Mouse (Mus musculus) kidney, postnatal 0 days (tissue): ENCODE results near the gene Itgb6. TPM values are rescaled to one million over a fixed set of nuclear protein-coding genes. Genes with fewer than 3 reads are reported as not detected.

Experiments used
- ATAC-seq: fragments of 200-750 bp; cut with Nextera tagmentation; replicated peaks from 2 replicates; pipeline ENCODE4 v1.8.0; 2017; ENCODE audit warnings: low read depth, moderate number of reproducible peaks, moderate TSS enrichment, moderate library complexity; ENCODE audit not compliant: low FRiP score
- DNase-seq: peaks from one replicate; pipeline ENCODE4 v3.0.0-alpha.2; 2016; ENCODE audit warnings: low spot score
- H3K27ac ChIP-seq: fragments of 300-500 bp; sonication (generic); 2 replicates; pipeline ENCODE4 v1.5.1; 2014; ENCODE audit warnings: mild to moderate bottlenecking
- H3K27me3 ChIP-seq: fragments of 300-500 bp; sonication (generic); 2 replicates; pipeline ENCODE4 v1.6.1; 2014; ENCODE audit warnings: low read length, mixed read lengths; ENCODE audit not compliant: insufficient read depth
- H3K36me3 ChIP-seq: fragments of 300-500 bp; sonication (generic); 2 replicates; pipeline ENCODE4 v1.6.1; 2014; ENCODE audit warnings: low read length, mixed read lengths; ENCODE audit not compliant: insufficient read depth
- H3K4me1 ChIP-seq: fragments of 300-500 bp; sonication (generic); replicated peaks from 2 replicates; pipeline ENCODE4 v1.6.1; 2014; ENCODE audit warnings: antibody characterized with exemption, low read length, mixed read lengths; ENCODE audit not compliant: insufficient read depth
- H3K4me2 ChIP-seq: fragments of 300-500 bp; sonication (generic); 2 replicates; pipeline ENCODE4 v1.6.1; 2014; ENCODE audit warnings: mild to moderate bottlenecking, low read length, moderate library complexity, mixed read lengths
- H3K4me3 ChIP-seq: fragments of 300-500 bp; sonication (generic); replicated peaks from 2 replicates; pipeline ENCODE4 v1.5.1; 2014; ENCODE audit warnings: low read depth, low read length
- H3K9ac ChIP-seq: fragments of 300-500 bp; sonication (generic); 2 replicates; pipeline ENCODE4 v1.6.1; 2014; ENCODE audit warnings: low read depth, low read length
- H3K9me3 ChIP-seq: fragments of 300-500 bp; sonication (generic); replicated peaks from 2 replicates; pipeline ENCODE4 v1.6.1; 2016; ENCODE audit warnings: low read length, inconsistent platforms, mixed read lengths
- CTCF ChIP-seq: IDR thresholded peaks from 2 replicates; pipeline ENCODE4 v1.5.1; 2016; ENCODE audit warnings: antibody characterized with exemption, low read depth, mild to moderate bottlenecking, moderate library complexity
- WGBS: fragments of 180-500 bp; shearing (Covaris S2); extraction: QIAGEN DNeasy Blood & Tissue Kit; methylation state at CpG from one replicate; pipeline ENCODE4 v1.1.7; 2014; 5-methylcytosine and 5-hydroxymethylcytosine counted together
- polyA plus RNA-seq: library from polyadenylated mRNA; unstranded; fragments of >200 nt; fragmentation: Nextera tagmentation; extraction: Ambion mirVana; gene quantifications from 2 replicates; pipeline ENCODE4 v1.2.1, GENCODE M21; 2015

Itgb6 gene
- polyA plus RNA-seq, 1 experiment from 2014 or later: 28.8 TPM

DNA sequence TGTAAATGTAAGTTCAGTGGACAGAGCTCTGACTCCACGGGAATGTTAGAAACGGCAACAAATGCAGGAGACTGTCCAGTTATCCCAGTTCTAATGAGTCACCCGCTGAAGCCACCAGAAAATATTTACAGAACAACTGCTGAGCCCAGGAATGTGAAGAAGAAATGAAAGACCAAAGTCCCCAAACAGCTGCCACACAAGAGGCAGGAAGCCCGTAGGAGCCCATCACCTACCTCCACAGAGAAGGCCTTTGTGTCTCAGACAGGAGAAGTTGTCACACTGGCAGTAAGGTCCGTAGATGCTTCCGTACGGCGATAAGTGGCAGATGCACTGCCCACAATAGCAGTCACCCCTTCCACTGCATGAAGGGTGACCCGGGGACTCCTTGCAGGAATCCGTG, 94.9 kb downstream of the Itgb6 start:
- Histone ChIP-seq H3K9me3 (no peaks in the 10 kb centered on the region), H3K27ac (no peak overlapping the region), H3K4me2 (no peak overlapping the region), H3K36me3 (no peaks in the 10 kb centered on the region), H3K27me3 (no peaks in the 10 kb centered on the region), H3K4me3 (no peak overlapping the region), H3K4me1 (no peaks in the 10 kb centered on the region), H3K9ac (no peak overlapping the region)
- ATAC-seq (no peak), DNase-seq (no peak)
- TF ChIP-seq CTCF: no peak
- WGBS: 74% methylated on average over 10 of the region's 10 CpGs

DNA sequence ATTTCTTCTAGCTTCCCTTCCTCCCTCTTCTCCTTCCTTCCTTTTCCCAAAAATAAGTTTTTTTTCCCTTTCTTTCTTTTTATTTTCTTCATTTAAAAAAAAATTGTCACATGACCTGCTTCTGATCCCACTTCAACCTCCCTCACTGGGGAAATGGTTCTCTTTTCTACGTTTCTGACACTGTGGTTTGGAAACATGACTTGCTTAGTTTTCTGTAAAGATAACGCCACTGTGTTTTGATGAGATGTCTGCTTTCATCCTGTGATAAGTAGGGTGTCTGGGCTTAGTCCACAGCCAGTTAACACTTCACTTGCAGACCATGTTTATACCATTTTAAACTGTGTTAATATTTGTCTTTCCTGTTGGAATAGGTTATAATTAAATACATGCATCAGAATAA, 96.7 kb downstream of the Itgb6 start:
- no peak for DNase-seq

DNA sequence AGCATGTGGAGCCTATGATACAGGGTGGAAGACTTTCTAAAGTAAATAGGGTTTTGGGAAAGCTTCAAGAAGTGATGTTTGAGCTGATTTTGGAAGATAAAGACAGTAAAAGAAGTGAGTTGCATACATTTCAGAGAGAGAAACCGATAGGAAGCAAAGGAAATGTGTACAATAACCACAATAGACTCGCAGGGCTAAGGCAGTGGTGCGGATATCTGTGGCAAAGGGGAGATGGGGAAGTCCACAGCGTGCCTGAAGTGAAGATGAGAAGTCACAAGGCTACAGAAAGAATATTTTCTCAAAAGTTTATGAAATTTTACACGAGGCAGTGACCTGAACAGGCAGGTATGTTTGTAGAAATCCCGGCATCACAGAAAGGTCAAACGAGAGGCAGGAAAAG, 100.3 kb downstream of the Itgb6 start:
- H3K27me3 ChIP-seq: no peaks in the 10 kb centered on the region
- TF ChIP-seq CTCF: no peak
- H3K4me1 ChIP-seq: no peaks in the 10 kb centered on the region
- no peaks in the 10 kb centered on the region for H3K9me3 ChIP-seq
- ATAC-seq (no peak), DNase-seq (no peak)
- no peak overlapping the region for H3K4me2 ChIP-seq
- H3K36me3 ChIP-seq: no peaks in the 10 kb centered on the region
- WGBS: 74% methylated on average over 7 of the region's 7 CpGs
- no peak overlapping the region for H3K27ac ChIP-seq
- H3K4me3 ChIP-seq: no peak overlapping the region
- H3K9ac ChIP-seq: no peak overlapping the region

More for the DNA sequence above, 96.7 kb downstream of the Itgb6 start:
- TF ChIP-seq CTCF: no peak
- Histone ChIP-seq H3K4me3 (no peak overlapping the region), H3K4me2 (no peak overlapping the region), H3K4me1 (no peaks in the 10 kb centered on the region), H3K36me3 (no peaks in the 10 kb centered on the region), H3K27ac (no peak overlapping the region), H3K9me3 (no peaks in the 10 kb centered on the region), H3K27me3 (no peaks in the 10 kb centered on the region), H3K9ac (no peak overlapping the region)
- WGBS: 48% methylated on average over 2 of the region's 2 CpGs
- ATAC-seq: no peak

DNA sequence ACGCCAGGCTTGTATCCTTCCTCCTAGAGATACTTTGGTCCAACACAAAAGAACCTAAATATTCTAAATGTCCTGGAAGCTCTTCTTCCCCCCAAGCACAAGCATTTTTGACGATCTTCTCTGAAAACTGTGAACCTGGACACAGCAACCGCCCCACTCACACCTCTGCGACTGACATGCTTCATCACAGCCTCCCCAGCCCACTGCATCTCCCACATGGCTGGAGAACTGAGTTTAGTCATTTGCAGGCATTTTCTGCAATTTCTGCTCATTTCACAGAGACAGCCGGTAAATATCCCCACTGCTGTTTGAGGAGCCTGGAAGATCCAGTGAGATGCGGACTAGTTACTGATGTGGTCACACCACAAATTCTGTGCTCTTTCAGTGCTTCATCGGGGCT, 107.7 kb downstream of the Itgb6 start:
- 89% methylated on average over 7 of the region's 7 CpGs for WGBS
- Histone ChIP-seq H3K36me3 (no peaks in the 10 kb centered on the region), H3K4me1 (no peaks in the 10 kb centered on the region), H3K9me3 (no peaks in the 10 kb centered on the region), H3K4me3 (no peak overlapping the region), H3K4me2 (no peak overlapping the region), H3K27ac (no peak overlapping the region), H3K9ac (no peak overlapping the region), H3K27me3 (no peaks in the 10 kb centered on the region)
- DNase-seq: no peak
- ATAC-seq: no peak
- TF ChIP-seq CTCF: no peak

DNA sequence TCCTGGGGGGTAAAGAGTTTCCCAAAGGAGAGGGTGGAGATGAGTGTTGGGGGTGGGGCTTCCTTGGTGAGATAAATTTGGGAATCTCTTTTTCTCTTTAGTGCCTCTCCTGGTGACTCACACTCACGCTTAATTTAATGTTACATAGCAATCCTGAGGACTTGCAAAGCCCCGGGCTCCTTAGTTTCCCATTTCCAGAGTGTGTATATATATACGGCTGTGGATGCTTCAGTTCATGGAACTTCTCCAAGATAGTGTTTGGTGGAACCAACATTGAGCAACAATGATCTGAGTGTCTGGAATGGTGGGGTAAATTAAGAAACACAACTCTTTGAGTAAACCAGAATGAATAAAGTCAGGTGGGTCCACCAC, 108.6 kb downstream of the Itgb6 start:
- Histone ChIP-seq H3K9ac (no peak overlapping the region), H3K9me3 (no peaks in the 10 kb centered on the region), H3K4me1 (no peaks in the 10 kb centered on the region), H3K27me3 (no peaks in the 10 kb centered on the region), H3K4me3 (no peak overlapping the region), H3K4me2 (no peak overlapping the region), H3K27ac (no peak overlapping the region), H3K36me3 (no peaks in the 10 kb centered on the region)
- no peak for ATAC-seq
- DNase-seq: no peak
- TF ChIP-seq CTCF: no peak
- 91% methylated on average over 3 of the region's 3 CpGs for WGBS

DNA sequence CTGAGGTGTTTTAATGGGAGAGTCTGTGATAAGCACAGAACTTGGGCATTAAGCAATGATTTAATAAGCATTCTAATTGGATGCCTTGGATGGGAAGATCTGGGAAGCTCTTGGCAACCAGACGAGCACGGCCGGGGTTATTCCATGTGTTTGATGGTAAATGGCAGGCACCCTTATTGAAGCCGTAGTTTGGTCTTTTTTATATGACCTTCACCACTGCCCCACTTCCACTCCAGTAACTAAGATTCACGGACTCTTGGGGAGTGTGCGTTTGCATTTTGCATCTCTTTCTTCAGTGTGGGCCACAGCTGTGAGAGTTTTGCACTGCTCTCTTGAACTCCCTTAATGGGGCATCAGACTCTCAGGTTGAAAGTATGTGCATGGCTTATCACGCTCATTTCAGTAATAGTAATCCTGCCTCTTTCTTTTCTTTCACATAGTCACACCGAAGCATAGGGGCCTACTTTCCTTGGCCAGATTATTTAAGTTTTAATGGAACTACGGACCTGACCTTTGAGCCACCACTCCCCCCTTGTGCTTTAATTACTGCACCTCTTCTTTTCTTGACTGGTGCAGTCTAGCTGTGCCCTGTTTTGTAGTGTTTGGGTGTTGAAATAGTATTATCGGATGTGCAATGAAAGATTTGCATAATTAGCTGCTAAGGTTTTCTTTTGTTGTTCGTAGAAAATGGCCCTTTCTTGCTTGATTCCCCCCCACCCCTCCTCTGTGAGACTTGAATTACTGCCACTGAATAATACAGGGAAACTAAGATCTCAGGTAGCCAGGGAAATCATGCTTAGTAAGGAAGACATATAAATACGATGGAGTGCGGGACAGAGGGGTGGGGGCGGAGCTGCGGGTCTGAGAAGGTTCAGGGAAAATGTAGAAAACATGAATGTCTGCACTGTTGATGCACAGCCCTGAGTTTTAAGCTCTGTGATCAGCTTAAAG, 109.3 kb downstream of the Itgb6 start:
- Histone ChIP-seq H3K27ac (no peak overlapping the region), H3K4me2 (no peak overlapping the region), H3K27me3 (no peaks in the 10 kb centered on the region), H3K4me1 (no peaks in the 10 kb centered on the region), H3K4me3 (no peak overlapping the region), H3K9ac (no peak overlapping the region), H3K36me3 (no peaks in the 10 kb centered on the region), H3K9me3 (no peaks in the 10 kb centered on the region)
- 88% methylated on average over 15 of the region's 15 CpGs for WGBS
- ATAC-seq: no peak
- no peak for DNase-seq
- no peak for TF ChIP-seq CTCF

DNA sequence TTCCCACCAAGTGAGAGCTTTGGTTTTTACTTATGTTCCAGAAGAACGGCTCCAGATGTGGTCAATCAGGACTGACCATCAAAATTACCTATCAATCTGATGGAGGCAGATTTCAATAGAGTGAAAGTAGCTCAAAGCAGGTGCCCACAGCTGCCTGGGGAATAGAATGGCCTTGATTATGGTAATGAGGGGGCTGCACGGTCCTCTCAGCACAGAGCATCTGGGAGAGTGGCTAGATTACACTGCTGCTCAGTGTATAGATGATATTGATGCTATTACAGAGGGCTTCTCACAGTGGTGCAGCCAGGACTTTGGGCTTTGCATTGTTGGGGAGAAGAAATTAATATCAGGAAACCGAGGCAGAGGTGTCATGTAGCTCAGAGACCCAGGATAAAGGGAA, 110.8 kb downstream of the Itgb6 start:
- ATAC-seq (no peak), DNase-seq (no peak)
- WGBS: 55% methylated on average over 3 of the region's 3 CpGs
- no peaks in the 10 kb centered on the region for H3K9me3 ChIP-seq
- H3K4me2 ChIP-seq: no peak overlapping the region
- no peaks in the 10 kb centered on the region for H3K4me1 ChIP-seq
- no peak for TF ChIP-seq CTCF
- no peak overlapping the region for H3K9ac ChIP-seq
- H3K4me3 ChIP-seq: no peak overlapping the region
- no peaks in the 10 kb centered on the region for H3K27me3 ChIP-seq
- H3K36me3 ChIP-seq: no peaks in the 10 kb centered on the region
- no peak overlapping the region for H3K27ac ChIP-seq
